Mouse (Mus musculus): ENCODE measurements at regions not wholly inside any gene's neighbourhood (a gene's known extent, or its start where the extent isn't known, plus 50 kb on each side); places are given as distances from the start of the nearest gene placed in this dataset.
A peak's percentile ranks its signal among the peaks of the same experiment; 100 is the strongest.
"Not testable (repeated sequence)": the region's sequence is repeated elsewhere in the genome, so short reads cannot be mapped to it uniquely, and the experiment has no call there.

DNA sequence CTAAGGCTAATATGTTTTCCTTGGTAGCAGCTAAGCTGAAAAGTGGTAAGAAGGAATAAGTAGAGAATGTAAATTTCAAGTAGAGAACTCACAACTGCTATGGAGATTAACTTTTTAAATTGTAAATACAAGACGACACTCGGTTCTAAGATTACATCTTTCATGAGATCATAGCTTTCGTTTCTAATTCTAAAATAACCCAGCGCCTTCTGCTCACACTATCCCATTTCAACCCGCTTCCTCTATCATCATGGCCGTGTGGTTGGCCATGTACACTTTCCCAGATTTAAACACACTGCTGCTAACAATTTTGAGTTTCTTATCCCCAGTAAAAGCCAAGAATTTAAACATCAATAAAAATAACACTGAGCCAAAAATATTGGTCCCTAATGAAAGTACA, 682.3 kb upstream of the Intu start:
- no peak overlapping the region for H3K9ac ChIP-seq (replicated peaks)
- H3K4me1 ChIP-seq, result no peaks in the 10 kb centered on the region
- H3K4me3 ChIP-seq, result no peak overlapping the region
- no peaks in the 10 kb centered on the region for H3K36me3 ChIP-seq
- H3K9me3 ChIP-seq, result no peaks in the 10 kb centered on the region
- WGBS, result 92% methylated on average over 6 of the region's 6 CpGs
- no peaks in the 10 kb centered on the region for H3K27me3 ChIP-seq
- H3K4me2 ChIP-seq (replicated peaks), result no peak overlapping the region
- H3K27ac ChIP-seq (replicated peaks), result no peak overlapping the region
- no peak for ATAC-seq (ENCODE audit: low FRiP score, low read depth)

DNA sequence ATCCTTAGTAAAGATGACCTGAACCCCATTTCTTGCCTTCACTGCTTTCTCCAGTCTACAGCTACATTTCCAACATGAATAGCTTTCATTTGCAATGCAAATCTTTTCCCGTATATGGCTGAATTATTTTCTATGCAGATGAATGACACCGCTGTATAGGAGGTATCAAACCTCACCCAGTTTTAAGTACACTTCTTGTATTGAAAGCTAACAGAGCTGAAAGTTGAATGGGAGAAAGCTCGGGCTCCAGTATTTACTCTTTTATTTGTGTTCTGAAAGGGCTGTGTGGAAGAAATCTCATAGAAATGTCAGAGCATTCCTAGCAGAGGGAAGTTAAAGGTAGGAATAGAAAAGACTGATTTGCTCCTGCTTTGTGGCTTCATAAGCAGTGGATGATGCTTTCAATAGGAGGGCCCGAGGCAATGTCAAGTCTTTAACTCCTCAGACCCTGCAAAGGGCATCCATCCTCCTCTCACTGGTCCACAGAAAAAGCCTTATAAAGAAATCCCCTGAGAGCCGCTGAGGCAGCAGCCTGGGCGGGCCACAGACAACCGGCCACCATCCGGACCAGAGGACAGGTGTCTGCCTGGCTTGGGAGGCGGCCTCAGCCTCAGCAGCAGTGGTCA, 673.8 kb upstream of the Intu start:
- WGBS, result 32% methylated on average over 9 of the region's 9 CpGs
- peak; percentile 62; the same call in 1 of the 2 replicates for ATAC-seq (ENCODE audit: low FRiP score, low read depth)

DNA sequence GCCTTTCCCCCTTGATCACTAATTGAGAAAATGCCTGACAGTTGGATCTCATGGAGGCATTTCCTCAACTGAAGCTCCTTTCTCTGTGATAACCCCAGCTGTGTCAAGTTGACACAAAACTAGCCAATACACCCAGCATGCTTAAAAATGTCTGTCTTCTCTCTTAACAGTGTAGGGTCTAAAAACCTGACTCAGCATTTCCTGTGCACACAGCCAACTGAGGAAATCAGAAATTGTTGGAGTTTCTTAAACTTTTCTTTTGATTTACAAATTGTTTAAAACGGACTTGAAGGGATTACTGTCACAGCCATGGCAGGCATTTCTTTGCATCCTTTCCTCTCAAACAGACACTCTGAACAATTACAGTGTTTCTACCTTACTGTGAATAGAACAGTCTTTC, 655.0 kb upstream of the Intu start:
- ATAC-seq (ENCODE audit: low FRiP score, low read depth); H3K36me3 ChIP-seq; H3K4me1 ChIP-seq; H3K4me3 ChIP-seq; H3K27me3 ChIP-seq; H3K27ac ChIP-seq (replicated peaks); H3K9ac ChIP-seq (replicated peaks); H3K4me2 ChIP-seq (replicated peaks); H3K9me3 ChIP-seq: not testable (repeated sequence)
- WGBS, result 57% methylated on average over 1 of the region's 1 CpGs

More for the DNA sequence above, 673.8 kb upstream of the Intu start:
- Histone ChIP-seq H3K9me3 (0 out of 2 replicates have a peak, but pooled peaks cover 2% of the 10 kb centered on the region), H3K36me3 (no peaks in the 10 kb centered on the region), H3K27me3 (no peaks in the 10 kb centered on the region), H3K27ac (replicated peaks) (no peak overlapping the region), H3K4me3 (no peak overlapping the region), H3K9ac (replicated peaks) (no peak overlapping the region), H3K4me2 (replicated peaks) (peak overlapping the region; percentile 17), H3K4me1 (0 out of 2 replicates have a peak, but pooled peaks cover 2% of the 10 kb centered on the region)

DNA sequence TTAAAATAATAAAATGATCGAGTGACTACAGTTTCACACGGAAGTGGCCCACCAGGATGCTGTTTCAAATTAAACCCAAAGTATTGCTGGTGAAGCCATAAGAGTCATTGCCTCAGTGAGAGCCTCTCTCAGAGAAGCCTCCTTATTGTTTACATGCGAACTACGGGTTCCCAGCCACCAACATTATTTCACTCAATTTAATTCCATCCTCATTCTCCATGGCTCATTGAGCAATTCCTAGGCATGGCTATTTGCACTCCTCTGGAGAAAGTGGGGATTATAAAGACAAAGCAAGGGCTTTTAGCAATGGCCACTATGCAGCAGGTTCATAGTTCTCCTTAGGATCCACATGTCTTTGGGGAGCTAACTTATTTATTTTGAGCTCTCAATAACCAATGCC, 646.7 kb upstream of the Intu start:
- Histone ChIP-seq H3K9ac (replicated peaks) (no peak overlapping the region), H3K36me3 (no peaks in the 10 kb centered on the region), H3K4me2 (replicated peaks) (no peak overlapping the region), H3K9me3 (no peaks in the 10 kb centered on the region), H3K27ac (replicated peaks) (no peak overlapping the region), H3K4me1 (peaks cover 6% of the 10 kb centered on the region), H3K27me3 (no peaks in the 10 kb centered on the region), H3K4me3 (no peak overlapping the region)
- peak; percentile 38; the same call in 1 of the 2 replicates for ATAC-seq (ENCODE audit: low FRiP score, low read depth)
- WGBS, result 40% methylated on average over 4 of the region's 4 CpGs

DNA sequence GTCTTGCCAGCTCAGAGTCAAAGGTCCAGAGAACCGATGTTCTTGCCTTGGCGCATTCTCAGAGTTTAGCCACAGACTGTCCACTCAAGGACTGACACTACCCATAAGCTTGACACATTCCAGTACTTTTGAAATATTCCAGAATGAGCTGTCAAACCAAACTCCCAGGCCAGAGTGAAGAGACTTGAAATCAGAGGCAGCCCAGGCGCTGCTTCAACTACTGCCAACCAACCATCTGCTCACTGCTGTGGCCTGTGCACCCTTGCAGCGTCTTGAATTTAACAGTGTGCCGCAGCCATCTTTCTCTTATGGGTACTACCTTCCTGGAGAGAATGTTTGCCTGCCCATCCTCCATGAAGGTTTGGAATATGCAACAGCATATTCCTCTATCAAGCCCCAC, 642.7 kb upstream of the Intu start:
- Histone ChIP-seq H3K27ac (replicated peaks) (no peak overlapping the region), H3K9ac (replicated peaks) (no peak overlapping the region), H3K4me2 (replicated peaks) (no peak overlapping the region), H3K27me3 (no peaks in the 10 kb centered on the region), H3K36me3 (no peaks in the 10 kb centered on the region), H3K4me1 (peaks cover 6% of the 10 kb centered on the region), H3K4me3 (no peak overlapping the region), H3K9me3 (no peaks in the 10 kb centered on the region)
- 95% methylated on average over 5 of the region's 5 CpGs for WGBS
- ATAC-seq (ENCODE audit: low FRiP score, low read depth), result no peak

DNA sequence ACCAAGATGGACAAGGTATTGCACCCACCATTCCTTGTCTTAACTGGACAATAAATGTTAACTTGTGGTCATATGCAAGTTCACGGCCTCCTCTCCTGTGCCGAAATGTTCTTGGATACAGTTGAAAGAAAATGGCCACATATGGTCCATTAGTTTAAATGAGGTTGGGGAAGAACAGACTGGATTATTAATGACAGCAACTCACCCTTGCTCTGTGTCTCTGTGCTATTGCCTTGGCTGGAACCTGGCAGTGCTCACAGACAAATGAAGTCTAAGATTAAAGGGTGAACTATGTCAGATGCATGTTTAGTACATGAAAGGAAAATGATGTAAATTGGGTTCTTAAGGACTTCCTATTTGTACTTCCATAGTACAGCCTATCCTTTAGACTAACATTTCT, 641.9 kb upstream of the Intu start:
- H3K27me3 ChIP-seq, result no peaks in the 10 kb centered on the region
- no peaks in the 10 kb centered on the region for H3K9me3 ChIP-seq
- no peak overlapping the region for H3K4me3 ChIP-seq
- H3K27ac ChIP-seq (replicated peaks), result no peak overlapping the region
- H3K4me1 ChIP-seq, result peaks cover 5% of the 10 kb centered on the region
- H3K4me2 ChIP-seq (replicated peaks), result no peak overlapping the region
- H3K9ac ChIP-seq (replicated peaks), result no peak overlapping the region
- WGBS, result 93% methylated on average over 2 of the region's 2 CpGs
- H3K36me3 ChIP-seq, result no peaks in the 10 kb centered on the region
- ATAC-seq (ENCODE audit: low FRiP score, low read depth), result no peak

DNA sequence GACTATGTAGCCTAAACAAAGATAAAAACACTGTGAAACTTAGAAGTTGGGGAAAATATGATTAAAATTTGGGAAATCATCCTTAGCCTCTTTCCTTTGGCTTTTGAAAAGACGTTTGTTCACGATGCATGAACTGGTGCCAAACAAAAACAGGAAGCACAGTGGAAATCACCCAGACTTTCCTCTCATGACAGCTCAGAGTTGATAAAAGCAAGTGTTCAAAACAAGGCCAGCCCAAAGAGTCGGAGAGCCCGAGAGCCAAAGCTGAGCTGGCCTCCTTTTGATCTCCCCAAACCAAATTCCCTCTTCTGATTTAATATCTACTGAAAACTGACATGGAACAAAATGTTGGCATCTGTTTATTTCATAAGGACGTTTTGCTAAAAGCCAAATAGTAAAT, 632.1 kb upstream of the Intu start:
- WGBS, result 78% methylated on average over 5 of the region's 5 CpGs
- Histone ChIP-seq H3K36me3 (no peaks in the 10 kb centered on the region), H3K9ac (replicated peaks) (no peak overlapping the region), H3K4me2 (replicated peaks) (no peak overlapping the region), H3K27me3 (no peaks in the 10 kb centered on the region), H3K9me3 (no peaks in the 10 kb centered on the region), H3K4me1 (no peaks in the 10 kb centered on the region), H3K4me3 (no peak overlapping the region), H3K27ac (replicated peaks) (no peak overlapping the region)
- no peak for ATAC-seq (ENCODE audit: low FRiP score, low read depth)

DNA sequence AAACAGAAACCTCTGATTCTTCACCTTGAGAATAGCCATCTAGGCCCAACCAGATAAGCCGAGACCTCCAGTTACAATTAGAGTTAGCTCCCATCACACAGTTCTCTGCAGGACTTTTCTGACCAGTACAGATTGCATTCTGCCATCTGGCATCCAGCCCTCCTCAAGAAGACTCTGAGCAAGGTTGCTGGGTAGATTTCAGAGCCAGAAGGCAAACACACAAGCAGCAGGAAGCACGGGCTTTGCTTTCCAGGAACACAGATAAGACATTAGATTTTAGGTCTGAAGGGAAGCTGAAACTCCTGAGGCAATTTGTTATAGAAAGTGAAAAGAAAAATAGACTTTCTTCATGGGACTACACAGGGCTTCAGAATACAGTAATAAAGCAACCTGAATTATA, 630.9 kb upstream of the Intu start:
- H3K4me2 ChIP-seq (replicated peaks), result no peak overlapping the region
- no peaks in the 10 kb centered on the region for H3K27me3 ChIP-seq
- 80% methylated on average over 2 of the region's 2 CpGs for WGBS
- H3K27ac ChIP-seq (replicated peaks), result no peak overlapping the region
- H3K4me1 ChIP-seq, result no peaks in the 10 kb centered on the region
- no peaks in the 10 kb centered on the region for H3K36me3 ChIP-seq
- no peak overlapping the region for H3K9ac ChIP-seq (replicated peaks)
- ATAC-seq (ENCODE audit: low FRiP score, low read depth), result no peak
- no peaks in the 10 kb centered on the region for H3K9me3 ChIP-seq
- H3K4me3 ChIP-seq, result no peak overlapping the region

DNA sequence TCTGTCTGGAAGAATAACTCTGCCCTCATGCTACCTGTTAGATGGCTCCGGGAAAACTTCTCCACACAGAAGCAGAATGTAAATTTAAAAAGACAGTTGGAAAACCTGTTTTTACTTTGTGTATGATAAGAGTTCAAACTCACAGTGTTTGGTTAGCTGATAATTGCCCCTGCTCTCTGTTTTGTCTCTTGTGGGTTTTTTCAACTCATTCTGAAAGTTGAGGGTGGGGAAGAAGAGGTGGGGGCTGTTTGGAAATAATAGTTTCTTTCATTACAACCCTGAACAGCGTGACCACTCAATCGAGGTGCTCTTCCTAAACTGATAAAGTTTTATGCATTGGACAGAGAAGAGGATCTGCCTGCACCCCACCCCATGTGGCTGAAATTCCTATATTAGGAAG, 626.7 kb upstream of the Intu start:
- H3K9me3 ChIP-seq, result no peaks in the 10 kb centered on the region
- no peak overlapping the region for H3K4me2 ChIP-seq (replicated peaks)
- H3K4me1 ChIP-seq, result no peaks in the 10 kb centered on the region
- H3K9ac ChIP-seq (replicated peaks), result no peak overlapping the region
- no peaks in the 10 kb centered on the region for H3K27me3 ChIP-seq
- WGBS, result 80% methylated on average over 3 of the region's 3 CpGs
- H3K27ac ChIP-seq (replicated peaks), result no peak overlapping the region
- ATAC-seq (ENCODE audit: low FRiP score, low read depth), result no peak
- H3K36me3 ChIP-seq, result no peaks in the 10 kb centered on the region
- H3K4me3 ChIP-seq, result no peak overlapping the region

DNA sequence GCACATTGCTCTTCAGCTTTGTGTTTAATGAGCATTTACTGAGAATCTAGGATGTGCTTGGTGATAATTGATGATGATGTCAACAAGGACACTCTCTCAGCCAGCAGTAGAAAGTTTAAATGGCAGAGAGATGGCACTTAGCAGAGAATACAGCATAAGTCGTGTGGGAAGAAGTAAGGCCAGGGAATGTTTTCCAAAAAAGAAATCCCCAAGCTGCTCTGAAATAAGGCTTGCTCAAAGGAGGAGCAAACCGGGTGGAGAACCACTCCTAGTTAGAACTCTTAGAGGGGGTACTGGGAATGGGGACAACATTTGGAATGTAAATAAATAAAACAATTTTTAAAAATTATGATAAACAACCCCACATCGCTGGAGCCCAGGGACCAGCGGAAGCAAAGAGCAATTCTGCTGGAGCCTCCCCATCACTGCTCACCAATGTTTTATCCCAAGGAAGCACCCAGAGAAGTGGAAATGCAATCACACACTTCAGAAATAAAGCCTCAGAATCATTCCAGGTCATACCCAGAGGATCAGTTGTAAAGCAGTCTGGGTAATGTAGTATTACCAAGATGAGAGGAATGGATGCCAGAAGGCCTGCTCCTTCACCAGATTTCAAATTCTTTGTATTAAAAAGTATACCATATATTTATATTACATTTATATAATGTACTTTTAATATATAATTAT, 622.3 kb upstream of the Intu start:
- no peak overlapping the region for H3K27ac ChIP-seq (replicated peaks)
- no peak overlapping the region for H3K9ac ChIP-seq (replicated peaks)
- H3K9me3 ChIP-seq, result no peaks in the 10 kb centered on the region
- no peak for ATAC-seq (ENCODE audit: low FRiP score, low read depth)
- no peak overlapping the region for H3K4me2 ChIP-seq (replicated peaks)
- no peaks in the 10 kb centered on the region for H3K27me3 ChIP-seq
- no peaks in the 10 kb centered on the region for H3K4me1 ChIP-seq
- H3K4me3 ChIP-seq, result no peak overlapping the region
- no peaks in the 10 kb centered on the region for H3K36me3 ChIP-seq
- 83% methylated on average over 4 of the region's 4 CpGs for WGBS

DNA sequence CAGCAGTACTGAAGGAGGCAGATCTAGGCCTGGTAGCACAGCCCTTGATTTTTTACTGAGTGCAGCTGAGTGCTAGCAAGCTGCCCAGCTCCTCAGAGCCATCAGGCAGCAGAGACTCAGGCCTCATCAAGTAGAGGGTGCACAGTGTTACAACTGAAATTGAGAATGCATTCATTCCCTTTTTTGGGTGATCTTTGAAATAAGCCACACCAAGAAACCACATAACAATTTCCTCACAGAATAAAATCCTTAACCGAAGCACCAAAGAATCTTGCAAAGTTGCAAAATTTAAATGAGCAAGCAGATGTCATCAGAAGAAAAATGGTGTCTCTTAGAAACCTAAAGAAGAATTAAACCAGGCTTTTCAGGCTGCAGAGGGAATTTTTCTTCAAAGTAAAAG, 621.4 kb upstream of the Intu start:
- Histone ChIP-seq H3K4me3 (no peak overlapping the region), H3K27me3 (no peaks in the 10 kb centered on the region), H3K9me3 (no peaks in the 10 kb centered on the region), H3K4me2 (replicated peaks) (no peak overlapping the region), H3K4me1 (no peaks in the 10 kb centered on the region), H3K36me3 (no peaks in the 10 kb centered on the region), H3K27ac (replicated peaks) (no peak overlapping the region), H3K9ac (replicated peaks) (no peak overlapping the region)
- WGBS, result 95% methylated on average over 1 of the region's 1 CpGs
- no peak for ATAC-seq (ENCODE audit: low FRiP score, low read depth)

DNA sequence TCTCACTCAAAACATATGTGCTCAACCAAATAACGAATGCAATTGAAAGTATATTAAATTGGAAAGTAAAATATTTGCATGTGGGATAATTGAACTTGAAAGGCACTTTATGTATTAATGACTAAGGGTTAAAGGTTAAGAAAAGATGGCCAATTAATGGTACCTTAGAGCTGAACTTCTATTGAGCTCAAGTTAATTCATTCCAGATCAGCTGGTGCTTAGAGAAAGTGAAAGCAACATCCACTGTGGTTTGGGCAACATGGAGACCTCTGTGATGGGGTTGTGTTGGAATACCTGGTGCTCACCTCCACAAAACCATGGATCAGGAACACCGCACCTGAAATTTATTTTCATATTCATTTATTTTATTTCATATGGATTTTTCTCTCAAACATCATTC, 612.5 kb upstream of the Intu start:
- Histone ChIP-seq H3K9ac (replicated peaks) (no peak overlapping the region), H3K27ac (replicated peaks) (no peak overlapping the region), H3K4me3 (no peak overlapping the region), H3K4me1 (no peaks in the 10 kb centered on the region), H3K27me3 (no peaks in the 10 kb centered on the region), H3K9me3 (no peaks in the 10 kb centered on the region), H3K4me2 (replicated peaks) (no peak overlapping the region), H3K36me3 (no peaks in the 10 kb centered on the region)
- 96% methylated on average over 2 of the region's 2 CpGs for WGBS
- no peak for ATAC-seq (ENCODE audit: low FRiP score, low read depth)

DNA sequence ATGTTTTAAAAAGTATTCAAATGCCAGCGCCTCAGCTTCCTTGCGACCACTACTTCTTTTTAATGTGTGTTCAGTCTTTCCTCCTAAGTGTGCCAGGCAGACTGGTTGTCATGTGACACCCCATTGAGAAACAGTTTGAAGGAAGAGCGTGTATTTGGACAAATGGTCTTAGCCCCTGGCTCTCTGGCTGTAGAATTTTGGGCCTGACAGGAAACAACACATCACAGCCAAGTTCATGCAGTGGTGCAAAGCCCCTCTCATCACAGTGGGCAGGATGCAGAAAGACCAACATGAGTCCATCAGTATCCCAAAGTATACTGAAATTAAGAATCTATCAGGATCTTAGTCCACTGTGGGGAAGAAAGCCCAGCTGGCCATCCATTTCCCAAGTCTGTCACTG, 605.6 kb upstream of the Intu start:
- no peaks in the 10 kb centered on the region for H3K27me3 ChIP-seq
- no peaks in the 10 kb centered on the region for H3K4me1 ChIP-seq
- H3K9ac ChIP-seq (replicated peaks), result no peak overlapping the region
- no peak overlapping the region for H3K27ac ChIP-seq (replicated peaks)
- H3K4me2 ChIP-seq (replicated peaks), result no peak overlapping the region
- no peak for ATAC-seq (ENCODE audit: low FRiP score, low read depth)
- H3K9me3 ChIP-seq, result no peaks in the 10 kb centered on the region
- no peaks in the 10 kb centered on the region for H3K36me3 ChIP-seq
- WGBS, result 82% methylated on average over 3 of the region's 3 CpGs
- H3K4me3 ChIP-seq, result no peak overlapping the region

Data from midbrain, embryonic 12.5 days (tissue).